Mouse (Mus musculus) embryo, embryonic 10 days (tissue): ENCODE results near the gene Cd81.

Experiments used
- DNase-seq: peaks from one replicate; pipeline ENCODE4 v3.0.0-alpha.2; 2015; ENCODE audit warnings: low spot score

Gene Cd81

GRCm38 (mm10) chr7:143052626-143053007 is at the start of gene Cd81:
TSS of gene Cd81 (plus strand) at chr7:143052739.
- DNase-seq: peak; percentile 83

DNA sequence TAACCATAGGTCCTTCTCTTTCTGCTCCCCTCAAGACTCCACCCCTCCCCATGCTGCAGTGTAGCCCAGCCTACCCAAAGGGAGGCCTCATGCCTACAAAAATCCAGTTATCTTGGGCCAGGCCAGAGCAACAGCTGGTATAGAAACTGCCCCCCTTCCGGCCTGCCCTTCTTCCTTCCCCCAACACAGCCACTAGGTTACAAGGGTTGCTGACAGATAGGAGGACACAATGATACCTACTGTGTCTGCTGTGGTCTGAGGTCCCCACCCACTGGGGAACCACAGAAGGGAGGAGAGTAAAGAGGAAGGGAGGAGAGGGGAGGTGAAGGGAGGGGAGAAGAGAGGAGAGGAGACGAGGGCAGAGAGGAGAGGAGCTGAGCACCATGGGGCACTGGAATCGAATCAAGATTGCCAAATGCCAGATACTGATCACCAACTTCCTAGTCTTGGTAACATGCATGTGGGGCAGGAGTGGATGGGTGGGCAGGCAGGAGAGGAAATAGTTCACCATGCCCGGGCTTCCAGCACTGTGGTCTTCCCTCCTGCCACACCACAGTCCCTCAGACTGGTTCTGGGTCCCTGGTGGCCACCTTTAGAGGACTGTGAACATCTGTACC is 47.7 kb upstream of the Cd81 start, which contains the start of gene Tspan32:
Tspan32 (plus strand) TSS at position 320 of the 617 bp plus-strand sequence.
- DNase-seq: no peak

GRCm38 (mm10) chr7:143005344-143006096 is 47.0 kb upstream of the Cd81 start:
- DNase-seq: no peak

- DNase-seq: peak; percentile 15
Measured at GRCm38 (mm10) chr7:143006097-143006755, 46.3 kb upstream of the Cd81 start.

DNA sequence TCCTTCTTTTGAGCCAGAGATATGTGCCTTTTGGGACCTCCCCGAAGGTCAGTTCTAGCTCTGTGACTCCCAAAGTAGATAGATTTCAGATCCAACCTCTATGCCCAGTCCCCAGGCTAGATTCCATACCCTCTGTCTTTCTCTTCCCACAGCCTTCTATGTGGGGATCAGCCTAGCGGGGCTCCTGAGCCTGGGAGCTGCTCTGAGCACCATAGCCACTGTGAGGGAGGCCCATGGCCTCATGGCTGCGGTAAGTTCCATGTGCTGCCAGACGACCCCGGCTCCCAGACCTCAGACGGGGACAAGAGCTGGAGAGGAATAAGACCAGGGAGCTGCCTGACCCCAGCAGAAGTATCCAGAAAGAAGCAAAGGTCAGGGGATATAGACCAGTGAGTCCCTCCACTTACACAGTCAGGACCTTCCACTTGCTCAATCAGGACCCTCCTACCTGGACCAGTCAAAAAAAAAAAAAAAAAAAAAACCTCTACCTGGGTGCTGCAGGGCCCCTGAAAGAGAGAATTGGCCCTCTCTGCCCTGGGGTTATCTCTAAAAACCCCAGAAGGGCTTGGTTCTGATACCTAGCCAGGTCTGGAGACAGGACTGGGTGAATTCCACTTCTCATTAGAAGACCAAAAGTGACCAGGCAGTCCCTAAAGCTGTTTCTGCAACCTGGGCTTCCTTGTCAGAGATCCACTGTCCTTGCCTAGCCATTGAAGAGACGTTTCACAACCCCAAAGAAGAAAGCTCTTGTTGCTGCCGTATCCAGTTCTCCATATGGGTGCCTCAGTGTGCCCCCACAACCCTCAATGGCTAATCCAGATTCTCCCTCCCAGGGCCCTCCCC is 45.6 kb upstream of the Cd81 start:
- no peak for DNase-seq

- DNase-seq: peak; percentile 95
Measured at GRCm38 (mm10) chr7:143007599-143008369, 44.8 kb upstream of the Cd81 start.

DNA sequence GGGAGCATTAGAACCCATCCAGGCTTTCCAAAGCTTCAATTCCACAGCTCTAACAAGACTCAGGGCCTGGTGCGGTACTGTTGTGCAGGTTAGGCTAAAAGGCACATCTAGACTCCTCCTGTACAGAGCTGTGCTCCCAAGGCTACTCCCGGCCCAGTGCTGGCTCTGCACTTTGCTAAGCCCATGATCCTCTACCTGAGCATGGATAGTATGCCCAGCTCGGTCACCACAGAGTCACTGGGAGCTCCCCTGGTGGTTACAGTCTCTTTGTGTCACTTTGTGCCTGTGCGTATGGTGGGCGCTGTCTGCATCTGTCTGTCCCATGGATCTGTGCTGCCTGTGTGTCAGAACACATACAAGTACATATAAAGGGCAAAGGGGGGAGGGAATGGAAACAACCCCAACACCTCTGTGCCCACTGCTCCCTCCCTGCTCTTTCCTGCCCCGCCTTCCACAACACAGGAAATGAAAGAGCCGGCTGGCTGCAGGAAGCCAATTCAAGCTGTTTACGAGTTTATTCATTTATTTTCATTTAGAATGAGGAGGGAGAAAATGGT is 44.1 kb upstream of the Cd81 start:
- DNase-seq: peak; percentile 32

DNA sequence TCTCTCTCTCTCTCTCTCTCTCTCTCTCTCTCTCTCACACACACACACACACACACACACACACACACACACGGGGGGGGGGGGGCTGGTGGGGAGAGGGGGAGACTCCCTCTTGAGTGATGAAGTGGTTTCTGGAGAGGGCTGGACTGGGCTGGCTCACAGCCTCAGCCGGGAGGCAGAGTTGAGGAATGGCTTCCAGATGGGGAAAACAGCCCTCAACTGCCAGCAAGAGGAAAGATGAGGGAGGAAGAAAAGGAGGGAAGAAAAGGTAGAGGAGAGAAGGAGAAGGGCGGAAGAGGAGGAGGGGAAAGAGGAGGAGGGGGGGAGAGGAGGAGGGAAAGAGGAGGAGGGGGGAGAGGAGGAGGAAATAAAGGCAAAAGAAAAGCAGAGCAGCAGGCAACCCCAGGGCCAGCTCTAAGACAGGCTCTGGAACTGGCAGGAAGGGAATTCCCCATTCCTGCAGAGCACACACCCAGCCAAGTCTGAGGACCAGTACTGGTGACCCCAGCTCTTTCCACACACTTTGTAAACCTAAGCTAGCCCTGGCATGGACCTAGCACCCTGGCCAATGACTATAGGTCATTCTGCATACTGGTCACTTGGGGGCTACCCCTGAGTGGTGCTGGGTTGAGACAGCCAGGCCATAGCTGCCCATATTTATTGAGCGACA is 43.4 kb upstream of the Cd81 start:
- DNase-seq: peak; percentile 51

- DNase-seq: no peak
Measured at GRCm38 (mm10) chr7:143009996-143010395, 42.5 kb upstream of the Cd81 start.

DNA sequence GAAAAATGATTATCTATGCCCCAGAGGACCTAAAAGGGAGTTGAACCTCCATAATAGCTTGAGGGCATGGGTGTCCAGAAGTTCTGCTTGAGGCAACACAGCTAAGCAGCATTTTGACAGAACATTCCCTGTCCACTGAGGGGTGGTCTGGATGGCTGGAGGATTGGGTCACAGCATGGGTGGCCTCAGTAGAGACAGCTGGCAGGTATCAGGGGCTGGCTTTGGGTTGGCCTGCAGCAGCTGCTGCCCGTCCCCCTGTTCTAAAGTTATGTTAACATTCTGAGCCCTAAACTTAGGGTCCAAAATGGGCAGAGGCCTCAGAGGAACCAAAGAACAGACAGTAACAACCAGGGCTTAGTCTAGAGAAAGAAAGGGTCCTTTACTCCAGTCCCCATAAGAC is 41.3 kb upstream of the Cd81 start:
- DNase-seq: no peak

- DNase-seq: no peak
Measured at GRCm38 (mm10) chr7:143012230-143012875, 40.2 kb upstream of the Cd81 start.

DNA sequence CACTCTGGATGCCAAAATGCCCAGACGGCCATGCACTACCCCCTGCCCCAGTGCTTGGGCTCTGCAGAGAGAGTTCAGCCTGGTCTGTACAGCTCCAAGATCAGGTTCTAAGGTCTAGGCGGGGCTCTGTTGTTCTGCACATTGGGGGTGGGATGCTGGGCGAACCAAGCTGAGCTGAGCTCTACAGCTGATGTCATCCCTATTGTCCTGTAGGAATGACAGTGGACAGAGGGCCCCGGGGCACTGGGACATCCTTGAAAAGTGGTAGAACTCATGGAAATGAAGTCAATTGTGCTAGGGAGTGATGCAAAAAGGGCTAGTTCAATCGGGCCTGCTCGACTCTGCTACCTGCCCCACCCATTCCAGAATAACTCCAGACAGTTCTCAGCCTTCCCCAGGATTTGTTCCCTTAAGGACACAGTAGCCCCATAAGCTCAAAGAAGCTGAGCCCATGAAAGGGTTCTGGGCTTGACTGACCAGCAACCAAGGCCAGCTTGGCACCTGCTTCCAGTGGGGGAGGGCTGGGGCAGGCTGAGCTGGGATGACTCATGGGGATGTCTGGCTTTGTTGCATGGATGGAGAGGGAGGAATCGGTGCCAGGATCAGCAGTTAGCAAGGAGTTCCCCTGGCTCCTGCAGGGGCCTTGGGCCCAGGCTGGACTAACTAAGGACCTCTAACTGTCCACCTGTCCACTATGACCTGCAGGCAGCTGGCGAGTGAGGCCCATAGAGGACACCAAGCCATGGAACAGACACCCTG is 38.9 kb upstream of the Cd81 start:
- DNase-seq: no peak

DNA sequence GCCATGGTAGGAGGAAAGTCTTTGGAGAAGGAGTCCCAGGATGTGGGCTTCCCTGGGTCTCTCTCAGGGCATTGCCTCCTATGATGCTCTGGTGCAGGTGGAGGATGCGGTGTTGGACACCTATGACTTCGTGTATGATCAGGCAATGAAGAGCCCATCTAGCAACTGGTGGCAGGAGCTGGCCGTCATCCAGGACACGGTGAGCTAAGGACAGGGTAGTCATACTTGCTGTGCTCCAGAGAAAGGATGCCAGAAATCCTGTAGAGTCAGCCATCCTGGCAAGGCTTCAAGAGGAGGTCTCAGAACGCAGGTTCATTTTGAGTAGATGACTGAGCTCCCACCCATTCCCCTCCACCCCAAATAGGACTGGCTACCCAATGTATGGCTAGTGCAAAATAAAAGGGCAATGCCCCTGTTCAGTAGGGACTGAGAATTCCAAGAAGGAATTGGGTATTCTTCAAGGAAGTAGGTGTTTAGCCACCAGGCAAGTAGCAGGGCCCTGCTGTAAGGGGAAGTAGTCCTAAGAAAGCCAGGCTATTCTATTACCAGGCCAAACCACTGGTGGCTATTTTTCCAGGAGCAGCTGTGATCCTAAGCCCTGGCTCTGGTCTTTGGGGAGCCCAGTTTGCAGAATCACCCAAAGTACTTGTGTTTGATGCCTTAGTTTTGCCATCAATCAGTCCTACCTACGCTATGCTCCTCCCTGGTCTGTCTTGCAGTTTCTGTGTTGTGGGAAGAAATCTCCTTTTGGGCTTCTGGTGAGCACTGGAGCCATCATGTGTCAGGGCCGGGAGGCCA is 37.5 kb upstream of the Cd81 start:
- DNase-seq: no peak

DNA sequence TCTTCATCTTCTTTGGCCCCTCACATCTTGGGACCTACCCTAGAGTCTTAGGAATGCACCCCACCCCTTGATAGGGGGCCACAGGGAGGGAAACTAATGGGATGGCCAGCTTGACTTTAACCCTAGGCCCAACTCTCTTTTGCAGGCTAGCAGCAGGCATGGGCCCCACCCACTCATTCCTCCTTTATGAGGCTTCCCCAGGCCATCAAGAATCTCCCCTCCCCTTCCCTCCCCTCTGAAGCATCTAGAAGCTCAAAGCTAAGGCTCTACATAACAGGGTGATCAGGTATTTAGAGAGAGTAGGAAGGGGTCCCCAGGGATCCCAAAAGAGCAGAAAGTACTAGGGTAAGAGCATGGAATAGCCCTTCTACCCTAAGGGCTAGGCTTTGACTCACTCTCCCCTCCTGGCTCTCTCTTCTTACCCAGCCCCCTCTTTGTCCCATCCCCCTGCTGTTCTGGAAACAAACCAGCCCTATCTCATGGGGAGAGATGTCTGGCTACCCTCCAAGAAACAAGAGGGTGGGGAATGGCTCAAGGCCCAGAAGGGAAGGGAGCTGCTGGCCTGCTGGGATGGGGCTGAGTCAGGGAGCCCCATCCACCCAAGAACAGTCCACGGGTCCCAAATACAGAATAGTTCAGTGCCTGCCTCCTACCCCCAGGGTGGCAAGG is 36.6 kb upstream of the Cd81 start:
- DNase-seq: no peak

DNA sequence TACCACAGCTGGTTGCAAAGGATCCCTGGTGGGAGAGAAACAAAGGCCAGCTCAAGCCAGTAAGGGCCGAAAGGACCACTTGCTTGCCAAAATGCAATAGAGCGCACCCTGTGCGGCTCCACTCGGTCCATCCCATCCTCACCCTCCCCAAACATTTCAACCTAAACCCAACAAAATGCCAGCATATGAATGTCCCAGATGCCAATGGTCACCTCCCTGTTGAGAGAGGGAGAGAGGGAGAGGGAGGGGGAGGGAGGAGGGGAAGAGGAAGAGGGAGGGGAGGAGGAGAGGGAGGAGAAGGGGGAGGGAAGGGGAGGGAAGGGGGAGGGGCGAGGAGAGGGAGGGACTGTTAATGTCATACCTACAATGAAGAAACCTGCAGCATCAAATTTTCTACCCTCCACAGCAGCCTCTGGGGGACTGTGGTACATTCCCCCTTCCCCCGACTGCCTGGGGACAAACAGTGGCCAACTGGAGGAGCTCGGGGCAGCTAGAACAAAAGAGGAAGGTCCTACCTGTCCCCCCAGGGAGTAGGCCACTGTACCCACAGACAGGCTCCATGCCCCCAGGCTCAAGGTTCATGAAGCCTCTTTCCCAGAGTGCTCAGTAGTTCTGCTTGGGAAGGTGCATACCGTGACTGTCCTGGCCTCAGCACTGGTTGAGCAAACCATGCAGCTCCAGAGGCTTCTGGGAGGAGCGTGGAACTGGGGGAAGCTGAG is 36.0 kb upstream of the Cd81 start:
- no peak for DNase-seq

DNA sequence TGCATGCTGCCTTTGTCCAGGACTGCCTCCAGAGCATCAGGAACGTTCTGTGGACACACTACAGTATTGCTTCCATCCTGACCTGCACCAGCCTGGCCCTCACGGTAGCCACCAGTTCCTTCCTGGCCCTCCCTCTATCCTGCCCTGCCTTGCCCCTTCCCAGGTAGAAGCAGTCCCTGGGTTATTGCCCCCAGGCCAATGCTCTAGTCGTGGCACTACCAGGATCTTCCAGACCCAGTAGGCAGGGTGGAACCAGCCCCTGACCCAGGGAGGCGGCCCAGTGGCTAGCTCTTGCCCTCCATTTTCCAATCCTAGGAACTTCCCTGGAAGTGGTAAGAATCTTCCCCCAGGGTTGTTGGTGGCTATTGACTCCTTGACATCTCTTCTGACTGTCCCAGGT is 35.4 kb upstream of the Cd81 start:
- DNase-seq: no peak

DNA sequence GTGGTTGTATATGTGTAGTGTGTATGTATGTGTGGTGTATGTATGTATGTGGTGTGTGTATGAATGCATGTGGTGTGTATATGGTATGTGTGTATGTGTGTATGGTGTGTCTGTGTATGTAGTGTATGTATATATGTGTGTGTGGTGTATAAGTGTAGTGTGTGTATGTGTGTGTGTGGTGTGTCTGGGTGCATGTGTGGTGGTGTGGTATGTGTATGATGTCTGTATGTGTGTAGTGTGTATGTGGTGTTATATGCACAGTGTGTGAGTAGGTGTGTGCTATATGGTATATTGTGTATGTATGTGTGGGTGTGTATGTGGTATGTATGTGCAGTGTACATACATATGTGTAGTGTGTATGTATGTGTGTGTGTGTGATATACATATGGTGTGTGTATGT is 32.5 kb upstream of the Cd81 start:
- no peak for DNase-seq
